Mouse (Mus musculus) heart, adult 2 months (tissue): ENCODE data around the gene Srgap1.

Experiments
- CTCF ChIP-seq: fragments of 200-600 bp; IDR thresholded peaks from 2 replicates; pipeline ENCODE4 v1.8.1; 2022; ENCODE audit warnings: antibody characterized with exemption, mild to moderate bottlenecking, moderate library complexity
- EP300 ChIP-seq: fragments of 200-500 bp; IDR thresholded peaks from 2 replicates; pipeline ENCODE4 v1.6.1; 2011; ENCODE audit warnings: low read depth, low read length, control low read depth; ENCODE audit not compliant: insufficient read depth
- POLR2A ChIP-seq: fragments of 200-500 bp; IDR thresholded peaks from 2 replicates; pipeline ENCODE4 v1.6.1; 2011; ENCODE audit warnings: mild to moderate bottlenecking, low read depth, low read length, control low read depth; ENCODE audit not compliant: insufficient read depth

- TF ChIP-seq POLR2A (no peak), CTCF (no peak), EP300 (no peak)
Measured at GRCm38 (mm10) chr10:121869941-121870340, 177.2 kb downstream of the Srgap1 start.
